Mouse (Mus musculus): ENCODE results near the gene Gm20696. TPM values are rescaled to one million over a fixed set of nuclear protein-coding genes. Genes with fewer than 3 reads are reported as not detected.

Gene Gm20696
- polyA plus RNA-seq, 1 experiment from 2014 or later = 3.0 TPM

GRCm38 (mm10) chr6:99409602-99410001 lies 257.0 kb downstream of the Gm20696 start:
- Histone ChIP-seq H3K4me2 (no peak overlapping the region), H3K36me3 (no peaks in the 10 kb centered on the region), H3K9me3 (replicated peaks) (no peaks in the 10 kb centered on the region), H3K4me1 (no peaks in the 10 kb centered on the region), H3K9ac (no peak overlapping the region), H3K4me3 (no peak overlapping the region), H3K27me3 (replicated peaks) (no peaks in the 10 kb centered on the region), H3K27ac (no peak overlapping the region)
- 68% methylated on average over 5 of the region's 5 CpGs for WGBS (ENCODE audit: insufficient replicate concordance)
- ATAC-seq = no peak

- Histone ChIP-seq H3K4me1 (no peaks in the 10 kb centered on the region), H3K27ac (no peak overlapping the region), H3K9ac (no peak overlapping the region), H3K4me3 (no peak overlapping the region), H3K9me3 (replicated peaks) (no peaks in the 10 kb centered on the region), H3K36me3 (no peaks in the 10 kb centered on the region), H3K27me3 (replicated peaks) (no peaks in the 10 kb centered on the region), H3K4me2 (no peak overlapping the region)
- no peak for ATAC-seq
- WGBS (ENCODE audit: insufficient replicate concordance) = 81% methylated on average over 4 of the region's 4 CpGs
Observed at GRCm38 (mm10) chr6:99408880-99409279, 257.7 kb downstream of the Gm20696 start.

- no peak overlapping the region for H3K4me3 ChIP-seq
- no peak for ATAC-seq
- H3K27ac ChIP-seq = no peak overlapping the region
- H3K27me3 ChIP-seq (replicated peaks) = no peaks in the 10 kb centered on the region
- no peaks in the 10 kb centered on the region for H3K36me3 ChIP-seq
- no peak overlapping the region for H3K4me2 ChIP-seq
- H3K9ac ChIP-seq = no peak overlapping the region
- H3K9me3 ChIP-seq (replicated peaks) = no peaks in the 10 kb centered on the region
- 75% methylated on average over 6 of the region's 6 CpGs for WGBS (ENCODE audit: insufficient replicate concordance)
- peaks cover 20% of the 10 kb centered on the region for H3K4me1 ChIP-seq
Observed at GRCm38 (mm10) chr6:99403755-99404390, 262.7 kb downstream of the Gm20696 start.

GRCm38 (mm10) chr6:99402941-99403340 lies 263.7 kb downstream of the Gm20696 start:
- no peaks in the 10 kb centered on the region for H3K9me3 ChIP-seq (replicated peaks)
- H3K36me3 ChIP-seq = no peaks in the 10 kb centered on the region; the same call in none of the 2 replicates
- no peaks in the 10 kb centered on the region for H3K27me3 ChIP-seq (replicated peaks)
- no peak for ATAC-seq
- no peak overlapping the region for H3K4me3 ChIP-seq
- H3K9ac ChIP-seq = no peak overlapping the region
- H3K27ac ChIP-seq = no peak overlapping the region
- WGBS (ENCODE audit: insufficient replicate concordance) = 61% methylated on average over 9 of the region's 9 CpGs
- no peak overlapping the region for H3K4me2 ChIP-seq
- peaks cover 20% of the 10 kb centered on the region for H3K4me1 ChIP-seq

GRCm38 (mm10) chr6:99402370-99402769 lies 264.2 kb downstream of the Gm20696 start:
- no peaks in the 10 kb centered on the region for H3K9me3 ChIP-seq (replicated peaks)
- WGBS (ENCODE audit: insufficient replicate concordance) = 65% methylated on average over 3 of the region's 3 CpGs

GRCm38 (mm10) chr6:99401801-99402200 lies 264.8 kb downstream of the Gm20696 start:
- Histone ChIP-seq H3K4me1 (peaks cover 20% of the 10 kb centered on the region), H3K27ac (no peak overlapping the region), H3K27me3 (replicated peaks) (no peaks in the 10 kb centered on the region), H3K36me3 (no peaks in the 10 kb centered on the region; the same call in none of the 2 replicates), H3K4me2 (no peak overlapping the region), H3K9ac (no peak overlapping the region), H3K4me3 (no peak overlapping the region), H3K9me3 (replicated peaks) (no peaks in the 10 kb centered on the region)
- 77% methylated on average over 6 of the region's 6 CpGs for WGBS (ENCODE audit: insufficient replicate concordance)
- no peak for ATAC-seq

More at GRCm38 (mm10) chr6:99402370-99402769, 264.2 kb downstream of the Gm20696 start:
- Histone ChIP-seq H3K27ac (no peak overlapping the region), H3K27me3 (replicated peaks) (no peaks in the 10 kb centered on the region), H3K4me1 (peaks cover 20% of the 10 kb centered on the region), H3K36me3 (no peaks in the 10 kb centered on the region; the same call in none of the 2 replicates), H3K4me3 (no peak overlapping the region), H3K9ac (no peak overlapping the region), H3K4me2 (no peak overlapping the region)
- no peak for ATAC-seq

GRCm38 (mm10) chr6:99401211-99401610 lies 265.4 kb downstream of the Gm20696 start:
- 65% methylated on average over 2 of the region's 2 CpGs for WGBS (ENCODE audit: insufficient replicate concordance)
- Histone ChIP-seq H3K4me3 (no peak overlapping the region), H3K4me1 (peaks cover 20% of the 10 kb centered on the region), H3K9me3 (replicated peaks) (no peaks in the 10 kb centered on the region), H3K27me3 (replicated peaks) (no peaks in the 10 kb centered on the region), H3K27ac (no peak overlapping the region), H3K9ac (no peak overlapping the region), H3K4me2 (no peak overlapping the region), H3K36me3 (no peaks in the 10 kb centered on the region; the same call in none of the 2 replicates)
- no peak for ATAC-seq

GRCm38 (mm10) chr6:99395745-99396144 lies 270.9 kb downstream of the Gm20696 start:
- WGBS (ENCODE audit: insufficient replicate concordance) = 79% methylated on average over 12 of the region's 12 CpGs
- Histone ChIP-seq H3K27ac (no peak overlapping the region), H3K9me3 (replicated peaks) (no peaks in the 10 kb centered on the region), H3K9ac (no peak overlapping the region), H3K4me3 (no peak overlapping the region), H3K36me3 (no peaks in the 10 kb centered on the region; the same call in none of the 2 replicates), H3K4me2 (no peak overlapping the region), H3K4me1 (no peaks in the 10 kb centered on the region), H3K27me3 (replicated peaks) (no peaks in the 10 kb centered on the region)
- ATAC-seq = no peak

GRCm38 (mm10) chr6:99394801-99395200 lies 271.8 kb downstream of the Gm20696 start:
- Histone ChIP-seq H3K36me3 (no peaks in the 10 kb centered on the region; the same call in none of the 2 replicates), H3K9ac (no peak overlapping the region)

GRCm38 (mm10) chr6:99392484-99392883 lies 274.1 kb downstream of the Gm20696 start:
- Histone ChIP-seq H3K36me3 (no peaks in the 10 kb centered on the region), H3K9me3 (replicated peaks) (no peaks in the 10 kb centered on the region), H3K4me1 (peaks cover 23% of the 10 kb centered on the region), H3K4me2 (no peak overlapping the region), H3K27ac (no peak overlapping the region), H3K27me3 (replicated peaks) (no peaks in the 10 kb centered on the region), H3K4me3 (no peak overlapping the region), H3K9ac (no peak overlapping the region)
- 80% methylated on average over 6 of the region's 6 CpGs for WGBS (ENCODE audit: insufficient replicate concordance)
- no peak for ATAC-seq

More at GRCm38 (mm10) chr6:99394801-99395200, 271.8 kb downstream of the Gm20696 start:
- Histone ChIP-seq H3K4me1 (peaks cover 5% of the 10 kb centered on the region; the same call in 1 of the 2 replicates), H3K27ac (no peak overlapping the region), H3K9me3 (replicated peaks) (no peaks in the 10 kb centered on the region), H3K4me3 (no peak overlapping the region), H3K4me2 (no peak overlapping the region), H3K27me3 (replicated peaks) (no peaks in the 10 kb centered on the region)
- 53% methylated on average over 5 of the region's 5 CpGs for WGBS (ENCODE audit: insufficient replicate concordance)
- ATAC-seq = no peak

- ATAC-seq = 0 out of 2 replicates have a peak, but pooled peaks have one; percentile 15
- no peak overlapping the region for H3K9ac ChIP-seq
- peak overlapping the region; percentile 10; the same call in 1 of the 2 replicates for H3K4me2 ChIP-seq
Observed at GRCm38 (mm10) chr6:99388741-99389675, 277.6 kb downstream of the Gm20696 start.

GRCm38 (mm10) chr6:99388023-99388422 lies 278.6 kb downstream of the Gm20696 start:
- H3K27me3 ChIP-seq (replicated peaks) = no peaks in the 10 kb centered on the region
- H3K9ac ChIP-seq = no peak overlapping the region
- no peak; the same call in 1 of the 2 replicates for ATAC-seq
- no peaks in the 10 kb centered on the region for H3K9me3 ChIP-seq (replicated peaks)
- H3K27ac ChIP-seq = 0 out of 2 replicates have a peak overlapping the region, but pooled peaks have one; percentile 36
- H3K4me2 ChIP-seq = no peak overlapping the region
- WGBS (ENCODE audit: insufficient replicate concordance) = 49% methylated on average over 5 of the region's 5 CpGs
- peaks cover 31% of the 10 kb centered on the region for H3K4me1 ChIP-seq
- no peaks in the 10 kb centered on the region; the same call in 1 of the 2 replicates for H3K36me3 ChIP-seq
- H3K4me3 ChIP-seq = no peak overlapping the region

More at GRCm38 (mm10) chr6:99388741-99389675, 277.6 kb downstream of the Gm20696 start:
- Histone ChIP-seq H3K4me3 (no peak overlapping the region), H3K36me3 (no peaks in the 10 kb centered on the region; the same call in 1 of the 2 replicates), H3K4me1 (peaks cover 27% of the 10 kb centered on the region), H3K27me3 (replicated peaks) (no peaks in the 10 kb centered on the region), H3K27ac (peak overlapping the region; percentile 56), H3K9me3 (replicated peaks) (no peaks in the 10 kb centered on the region)
- 32% methylated on average over 19 of the region's 19 CpGs for WGBS (ENCODE audit: insufficient replicate concordance)

Data from liver, embryonic 12.5 days (tissue).